Mouse (Mus musculus): ENCODE results near the gene Olfr1312. TPM values are rescaled to one million over a fixed set of nuclear protein-coding genes. Genes with fewer than 3 reads are reported as not detected.
"Not testable (repeated sequence)": the region's sequence is repeated elsewhere in the genome, so short reads cannot be mapped to it uniquely, and the experiment has no call there.

Gene Olfr1312
- total RNA-seq (2014; rRNA removed) (not detected in 2 replicates), polyA plus RNA-seq (2012; rRNA removed) (not detected in 2 replicates)

- Histone ChIP-seq H3K36me3 (ENCODE audit: control insufficient read depth, insufficient read depth, low read length) (no peaks in the 10 kb centered on the region), H3K9ac (ENCODE audit: low read depth, low read length) (no peak within 1 kb of the TSS), H3K27ac (replicated peaks; ENCODE audit: insufficient read depth, low read depth, low read length) (no peak within 1 kb of the TSS), H3K79me2 (ENCODE audit: control insufficient read depth, insufficient read depth, low read length) (no peaks in the 10 kb centered on the region), H3K4me1 (ENCODE audit: control insufficient read depth, insufficient read depth, low read length) (no peaks in the 10 kb centered on the region), H3K4me3 (ENCODE audit: insufficient read depth, low read depth, low read length) (no peak within 1 kb of the TSS), H3K27me3 (ENCODE audit: control insufficient read depth, insufficient read depth, low read length) (no peaks in the 10 kb centered on the region)
- TF ChIP-seq CTCF (IDR thresholded peaks at IDR 0.05; ENCODE audit: low read depth, low read length) (no peak), POLR2A (IDR thresholded peaks at IDR 0.05; ENCODE audit: extremely low read depth, insufficient read depth, low read length) (no peak)
- no peak for DNase-seq (ENCODE audit: extremely low read depth, low read depth, low spot score)
- WGBS, result 20% methylated on average over 1 of the region's 1 CpGs
These were observed at the start of gene Olfr1312 for GRCm38 (mm10) chr2:112050138-112050537. TSS of gene Olfr1312 (minus strand) at chr2:112050238.

GRCm38 (mm10) chr2:112096681-112097080 is 46.6 kb upstream of the Olfr1312 start, which contains the start of gene Olfr1314:
TSS of gene Olfr1314 (minus strand) at chr2:112096781.
- Histone ChIP-seq H3K36me3 (ENCODE audit: control insufficient read depth, insufficient read depth, low read length) (no peaks in the 10 kb centered on the region), H3K9ac (ENCODE audit: low read depth, low read length) (no peak within 1 kb of the TSS), H3K27ac (replicated peaks; ENCODE audit: insufficient read depth, low read depth, low read length) (no peak within 1 kb of the TSS), H3K4me3 (ENCODE audit: insufficient read depth, low read depth, low read length) (no peak within 1 kb of the TSS), H3K4me1 (ENCODE audit: control insufficient read depth, insufficient read depth, low read length) (no peaks in the 10 kb centered on the region), H3K79me2 (ENCODE audit: control insufficient read depth, insufficient read depth, low read length) (no peaks in the 10 kb centered on the region), H3K27me3 (ENCODE audit: control insufficient read depth, insufficient read depth, low read length) (no peaks in the 10 kb centered on the region)
- TF ChIP-seq CTCF (IDR thresholded peaks at IDR 0.05; ENCODE audit: low read depth, low read length), result no peak
- no peak for TF ChIP-seq POLR2A (IDR thresholded peaks at IDR 0.05; ENCODE audit: extremely low read depth, insufficient read depth, low read length)
- no peak for DNase-seq (ENCODE audit: extremely low read depth, low read depth, low spot score)

GRCm38 (mm10) chr2:112077743-112078142 is 27.7 kb upstream of the Olfr1312 start, which contains the start of gene Olfr1313:
TSS of gene Olfr1313 (minus strand) at chr2:112077843.
- H3K79me2 ChIP-seq (ENCODE audit: control insufficient read depth, insufficient read depth, low read length), result no peaks in the 10 kb centered on the region
- no peaks in the 10 kb centered on the region for H3K36me3 ChIP-seq (ENCODE audit: control insufficient read depth, insufficient read depth, low read length)
- H3K27ac ChIP-seq (replicated peaks; ENCODE audit: insufficient read depth, low read depth, low read length), result no peak within 1 kb of the TSS
- no peaks in the 10 kb centered on the region for H3K4me1 ChIP-seq (ENCODE audit: control insufficient read depth, insufficient read depth, low read length)
- no peak for DNase-seq (ENCODE audit: extremely low read depth, low read depth, low spot score)
- no peak within 1 kb of the TSS for H3K4me3 ChIP-seq (ENCODE audit: insufficient read depth, low read depth, low read length)
- no peaks in the 10 kb centered on the region for H3K27me3 ChIP-seq (ENCODE audit: control insufficient read depth, insufficient read depth, low read length)
- H3K9ac ChIP-seq (ENCODE audit: low read depth, low read length), result no peak within 1 kb of the TSS
- no peak for TF ChIP-seq POLR2A (IDR thresholded peaks at IDR 0.05; ENCODE audit: extremely low read depth, insufficient read depth, low read length)
- no peak for TF ChIP-seq CTCF (IDR thresholded peaks at IDR 0.05; ENCODE audit: low read depth, low read length)

- not testable (repeated sequence) for H3K4me1 ChIP-seq (ENCODE audit: control insufficient read depth, insufficient read depth, low read length); H3K27ac ChIP-seq (replicated peaks; ENCODE audit: insufficient read depth, low read depth, low read length); H3K9ac ChIP-seq (ENCODE audit: low read depth, low read length); DNase-seq (ENCODE audit: extremely low read depth, low read depth, low spot score); H3K27me3 ChIP-seq (ENCODE audit: control insufficient read depth, insufficient read depth, low read length); H3K36me3 ChIP-seq (ENCODE audit: control insufficient read depth, insufficient read depth, low read length); H3K79me2 ChIP-seq (ENCODE audit: control insufficient read depth, insufficient read depth, low read length); H3K4me3 ChIP-seq (ENCODE audit: insufficient read depth, low read depth, low read length)
- 34% methylated on average over 6 of the region's 6 CpGs for WGBS
These were observed 23.1 kb downstream of the Olfr1312 start for GRCm38 (mm10) chr2:112026971-112027370.

- Histone ChIP-seq H3K79me2 (ENCODE audit: control insufficient read depth, insufficient read depth, low read length) (no peaks in the 10 kb centered on the region), H3K27ac (replicated peaks; ENCODE audit: insufficient read depth, low read depth, low read length) (no peak within 1 kb of the TSS), H3K36me3 (ENCODE audit: control insufficient read depth, insufficient read depth, low read length) (no peaks in the 10 kb centered on the region), H3K9ac (ENCODE audit: low read depth, low read length) (no peak within 1 kb of the TSS), H3K27me3 (ENCODE audit: control insufficient read depth, insufficient read depth, low read length) (no peaks in the 10 kb centered on the region), H3K4me1 (ENCODE audit: control insufficient read depth, insufficient read depth, low read length) (no peaks in the 10 kb centered on the region), H3K4me3 (ENCODE audit: insufficient read depth, low read depth, low read length) (no peak within 1 kb of the TSS)
- TF ChIP-seq CTCF (IDR thresholded peaks at IDR 0.05; ENCODE audit: low read depth, low read length) (no peak), POLR2A (IDR thresholded peaks at IDR 0.05; ENCODE audit: extremely low read depth, insufficient read depth, low read length) (no peak)
- 85% methylated on average over 2 of the region's 2 CpGs for WGBS
- DNase-seq (ENCODE audit: extremely low read depth, low read depth, low spot score), result no peak
These were observed 25.7 kb downstream of the Olfr1312 start, which contains the start of gene Olfr1311 for GRCm38 (mm10) chr2:112024312-112024711. TSS of gene Olfr1311 (minus strand) at chr2:112024412.

- H3K36me3 ChIP-seq (ENCODE audit: control insufficient read depth, insufficient read depth, low read length), result no peaks in the 10 kb centered on the region
- no peak overlapping the region for H3K9ac ChIP-seq (ENCODE audit: low read depth, low read length)
- no peak overlapping the region for H3K27ac ChIP-seq (replicated peaks; ENCODE audit: insufficient read depth, low read depth, low read length)
- no peaks in the 10 kb centered on the region for H3K27me3 ChIP-seq (ENCODE audit: control insufficient read depth, insufficient read depth, low read length)
- no peak for TF ChIP-seq POLR2A (IDR thresholded peaks at IDR 0.05; ENCODE audit: extremely low read depth, insufficient read depth, low read length)
- no peak for TF ChIP-seq CTCF (IDR thresholded peaks at IDR 0.05; ENCODE audit: low read depth, low read length)
- H3K4me1 ChIP-seq (ENCODE audit: control insufficient read depth, insufficient read depth, low read length), result no peaks in the 10 kb centered on the region
- 74% methylated on average over 3 of the region's 3 CpGs for WGBS
- H3K4me3 ChIP-seq (ENCODE audit: insufficient read depth, low read depth, low read length), result no peak overlapping the region
- no peak for DNase-seq (ENCODE audit: extremely low read depth, low read depth, low spot score)
- no peaks in the 10 kb centered on the region for H3K79me2 ChIP-seq (ENCODE audit: control insufficient read depth, insufficient read depth, low read length)
These were observed 35.1 kb downstream of the Olfr1312 start for GRCm38 (mm10) chr2:112014900-112015299.

All from liver, adult 2 months (tissue).